Mouse (Mus musculus): ENCODE results near the gene Atp6v0a2. TPM values are rescaled to one million over a fixed set of nuclear protein-coding genes. Genes with fewer than 3 reads are reported as not detected.

Atp6v0a2 gene
- total and polyA plus RNA-seq, 2 experiments: 10.8 to 18.0 TPM

DNA sequence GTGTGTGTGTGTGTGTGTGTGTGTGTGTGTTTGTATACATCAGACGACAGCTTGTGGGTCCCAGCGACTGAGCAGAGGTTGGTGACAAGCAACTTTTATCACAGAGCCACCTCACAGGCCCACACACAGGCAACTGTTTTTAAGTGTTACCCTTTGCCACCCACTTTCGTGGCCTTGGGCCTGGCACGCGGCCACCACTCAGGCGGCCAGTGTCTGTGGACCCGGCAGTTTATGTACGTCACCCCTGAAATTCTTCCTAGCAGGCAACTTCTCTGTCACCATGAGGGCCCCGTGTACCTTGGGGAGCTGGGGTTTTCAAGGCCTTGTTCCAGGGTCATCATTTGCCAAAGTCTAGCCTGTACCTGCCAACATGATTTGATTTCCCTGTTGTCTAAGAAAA lies 123.3 kb downstream of the Atp6v0a2 start:
- Histone ChIP-seq H3K36me3 (ENCODE audit: control insufficient read depth, insufficient read depth, low read length) (no peaks in the 10 kb centered on the region), H3K27me3 (ENCODE audit: control insufficient read depth, insufficient read depth, low read length) (no peaks in the 10 kb centered on the region), H3K9ac (ENCODE audit: low read depth, low read length) (no peak overlapping the region), H3K4me3 (ENCODE audit: insufficient read depth, low read depth, low read length) (no peak overlapping the region), H3K27ac (replicated peaks; ENCODE audit: insufficient read depth, low read depth, low read length) (no peak overlapping the region), H3K4me1 (ENCODE audit: control insufficient read depth, insufficient read depth, low read length) (no peaks in the 10 kb centered on the region), H3K79me2 (ENCODE audit: control insufficient read depth, insufficient read depth, low read length) (no peaks in the 10 kb centered on the region)
- no peak for DNase-seq (ENCODE audit: extremely low read depth, low read depth, low spot score)
- TF ChIP-seq POLR2A (IDR thresholded peaks at IDR 0.05; ENCODE audit: extremely low read depth, insufficient read depth, low read length) (no peak), CTCF (IDR thresholded peaks at IDR 0.05; ENCODE audit: low read depth, low read length) (no peak)
- WGBS: 81% methylated on average over 9 of the region's 9 CpGs

DNA sequence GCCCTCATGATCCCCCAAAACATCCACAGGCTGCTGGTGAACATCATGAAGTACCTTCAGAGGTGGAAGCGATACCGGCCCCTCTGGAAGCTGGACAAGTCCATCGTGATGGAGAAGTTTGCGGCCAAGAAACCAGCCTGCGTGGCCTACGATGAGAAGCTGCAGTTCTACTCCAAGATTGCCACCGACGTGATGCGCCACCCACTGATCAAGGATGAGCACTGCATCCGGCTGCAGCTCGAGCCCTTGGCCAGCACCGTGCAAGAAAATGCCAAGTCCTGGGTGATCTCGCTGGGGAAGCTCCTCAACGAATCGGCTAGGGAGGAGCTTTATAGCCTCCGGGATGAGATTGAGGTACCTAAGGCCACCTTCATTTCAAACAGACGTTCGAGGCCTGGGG lies 132.6 kb downstream of the Atp6v0a2 start:
- DNase-seq (ENCODE audit: extremely low read depth, low read depth, low spot score): no peak
- Histone ChIP-seq H3K79me2 (ENCODE audit: control insufficient read depth, insufficient read depth, low read length) (no peaks in the 10 kb centered on the region), H3K4me3 (ENCODE audit: insufficient read depth, low read depth, low read length) (no peak overlapping the region), H3K36me3 (ENCODE audit: control insufficient read depth, insufficient read depth, low read length) (no peaks in the 10 kb centered on the region), H3K4me1 (ENCODE audit: control insufficient read depth, insufficient read depth, low read length) (no peaks in the 10 kb centered on the region), H3K27me3 (ENCODE audit: control insufficient read depth, insufficient read depth, low read length) (no peaks in the 10 kb centered on the region), H3K9ac (ENCODE audit: low read depth, low read length) (no peak overlapping the region), H3K27ac (replicated peaks; ENCODE audit: insufficient read depth, low read depth, low read length) (no peak overlapping the region)
- WGBS: 59% methylated on average over 18 of the region's 18 CpGs
- TF ChIP-seq CTCF (IDR thresholded peaks at IDR 0.05; ENCODE audit: low read depth, low read length): peak; percentile 65
- no peak for TF ChIP-seq POLR2A (IDR thresholded peaks at IDR 0.05; ENCODE audit: extremely low read depth, insufficient read depth, low read length)

DNA sequence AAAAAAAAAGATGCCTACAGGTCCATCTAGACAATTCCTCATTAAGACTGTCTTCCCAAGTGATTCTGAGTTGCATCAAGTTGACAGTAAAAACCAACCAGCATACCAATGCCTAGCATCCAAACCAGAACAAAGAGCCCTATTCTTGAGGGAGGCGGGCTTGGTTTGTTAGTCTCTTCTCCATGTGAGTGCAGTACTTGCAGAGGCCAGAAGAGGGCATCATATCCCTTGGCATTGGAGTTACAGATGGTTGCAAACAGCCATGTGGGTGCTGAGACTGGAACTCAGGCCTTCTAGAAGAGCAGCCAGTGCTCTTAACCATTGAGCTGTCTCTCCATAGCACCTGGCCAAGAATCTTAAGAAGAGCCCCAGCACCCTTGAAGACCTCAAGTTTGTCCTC lies 133.4 kb downstream of the Atp6v0a2 start:
- no peaks in the 10 kb centered on the region for H3K4me1 ChIP-seq (ENCODE audit: control insufficient read depth, insufficient read depth, low read length)
- H3K36me3 ChIP-seq (ENCODE audit: control insufficient read depth, insufficient read depth, low read length): no peaks in the 10 kb centered on the region
- no peak overlapping the region for H3K4me3 ChIP-seq (ENCODE audit: insufficient read depth, low read depth, low read length)
- 100% methylated on average over 1 of the region's 1 CpGs for WGBS
- TF ChIP-seq CTCF (IDR thresholded peaks at IDR 0.05; ENCODE audit: low read depth, low read length): no peak
- TF ChIP-seq POLR2A (IDR thresholded peaks at IDR 0.05; ENCODE audit: extremely low read depth, insufficient read depth, low read length): no peak
- H3K27me3 ChIP-seq (ENCODE audit: control insufficient read depth, insufficient read depth, low read length): no peaks in the 10 kb centered on the region
- H3K9ac ChIP-seq (ENCODE audit: low read depth, low read length): no peak overlapping the region
- H3K79me2 ChIP-seq (ENCODE audit: control insufficient read depth, insufficient read depth, low read length): no peaks in the 10 kb centered on the region
- H3K27ac ChIP-seq (replicated peaks; ENCODE audit: insufficient read depth, low read depth, low read length): no peak overlapping the region
- no peak for DNase-seq (ENCODE audit: extremely low read depth, low read depth, low spot score)

Other genes starting within 250 kb of the Atp6v0a2 start
- gene Sbno1, start 202.6 kb upstream of the Atp6v0a2 start, total RNA-seq (2014; rRNA removed): 33.1 and 36.6 TPM in 2 replicates
- gene Sbno1, start 202.6 kb upstream of the Atp6v0a2 start, polyA plus RNA-seq (2012; rRNA removed): 7.2 and 8.1 TPM in 2 replicates
- gene Kmt5a, start 188.6 kb upstream of the Atp6v0a2 start, total RNA-seq (2014; rRNA removed): 9.6 and 13.2 TPM in 2 replicates
- gene Kmt5a, start 188.6 kb upstream of the Atp6v0a2 start, polyA plus RNA-seq (2012; rRNA removed): 14.7 and 15.1 TPM in 2 replicates
- 9.6 and 11.6 TPM in 2 replicates for gene Rilpl2, start 150.2 kb upstream of the Atp6v0a2 start, total RNA-seq (2014; rRNA removed)
- gene Rilpl2, start 150.2 kb upstream of the Atp6v0a2 start, polyA plus RNA-seq (2012; rRNA removed): 10.1 and 10.4 TPM in 2 replicates
- 2.9 and 3.7 TPM in 2 replicates for gene Snrnp35, start 145.4 kb upstream of the Atp6v0a2 start, total RNA-seq (2014; rRNA removed)
- 2.2 and 2.5 TPM in 2 replicates for gene Snrnp35, start 145.4 kb upstream of the Atp6v0a2 start, polyA plus RNA-seq (2012; rRNA removed)
- gene Rilpl1, start 97.2 kb upstream of the Atp6v0a2 start, total RNA-seq (2014; rRNA removed): 1.4 and 1.6 TPM in 2 replicates
- gene Rilpl1, start 97.2 kb upstream of the Atp6v0a2 start, polyA plus RNA-seq (2012; rRNA removed): 0.97 and 2.0 TPM in 2 replicates
- 374 and 414 TPM in 2 replicates for gene Tmed2, start 87.9 kb upstream of the Atp6v0a2 start, total RNA-seq (2014; rRNA removed)
- 124 and 135 TPM in 2 replicates for gene Tmed2, start 87.9 kb upstream of the Atp6v0a2 start, polyA plus RNA-seq (2012; rRNA removed)
- 3.0 and 3.8 TPM in 2 replicates for gene Ddx55, start 75.7 kb upstream of the Atp6v0a2 start, total RNA-seq (2014; rRNA removed)
- 3.5 and 6.3 TPM in 2 replicates for gene Ddx55, start 75.7 kb upstream of the Atp6v0a2 start, polyA plus RNA-seq (2012; rRNA removed)
- gene Eif2b1, start 49.4 kb upstream of the Atp6v0a2 start, total RNA-seq (2014; rRNA removed): 10.5 and 13.0 TPM in 2 replicates
- gene Eif2b1, start 49.4 kb upstream of the Atp6v0a2 start, polyA plus RNA-seq (2012; rRNA removed): 12.0 and 13.2 TPM in 2 replicates
- 11.9 and 12.2 TPM in 2 replicates for gene Gtf2h3, start 49.4 kb upstream of the Atp6v0a2 start, total RNA-seq (2014; rRNA removed)
- gene Gtf2h3, start 49.4 kb upstream of the Atp6v0a2 start, polyA plus RNA-seq (2012; rRNA removed): 21.2 and 23.9 TPM in 2 replicates
- not detected in 2 replicates for gene Dnah10, start 96.5 kb downstream of the Atp6v0a2 start, total RNA-seq (2014; rRNA removed)
- 0.02 TPM in 1 of 2 replicates, not detected in the other for gene Dnah10, start 96.5 kb downstream of the Atp6v0a2 start, polyA plus RNA-seq (2012; rRNA removed)
- 0.13 TPM in 1 of 2 replicates, not detected in the other for gene Ccdc92, start 233.8 kb downstream of the Atp6v0a2 start, total RNA-seq (2014; rRNA removed)
- gene Ccdc92, start 233.8 kb downstream of the Atp6v0a2 start, polyA plus RNA-seq (2012; rRNA removed): 0.16 and 0.29 TPM in 2 replicates
- gene Zfp664, start 234.1 kb downstream of the Atp6v0a2 start, total RNA-seq (2014; rRNA removed): 12.2 and 14.2 TPM in 2 replicates
- gene Zfp664, start 234.1 kb downstream of the Atp6v0a2 start, polyA plus RNA-seq (2012; rRNA removed): 5.3 and 6.1 TPM in 2 replicates

Data from liver, adult 2 months (tissue).